Mouse (Mus musculus): ENCODE data around the gene AI481877.

DNA sequence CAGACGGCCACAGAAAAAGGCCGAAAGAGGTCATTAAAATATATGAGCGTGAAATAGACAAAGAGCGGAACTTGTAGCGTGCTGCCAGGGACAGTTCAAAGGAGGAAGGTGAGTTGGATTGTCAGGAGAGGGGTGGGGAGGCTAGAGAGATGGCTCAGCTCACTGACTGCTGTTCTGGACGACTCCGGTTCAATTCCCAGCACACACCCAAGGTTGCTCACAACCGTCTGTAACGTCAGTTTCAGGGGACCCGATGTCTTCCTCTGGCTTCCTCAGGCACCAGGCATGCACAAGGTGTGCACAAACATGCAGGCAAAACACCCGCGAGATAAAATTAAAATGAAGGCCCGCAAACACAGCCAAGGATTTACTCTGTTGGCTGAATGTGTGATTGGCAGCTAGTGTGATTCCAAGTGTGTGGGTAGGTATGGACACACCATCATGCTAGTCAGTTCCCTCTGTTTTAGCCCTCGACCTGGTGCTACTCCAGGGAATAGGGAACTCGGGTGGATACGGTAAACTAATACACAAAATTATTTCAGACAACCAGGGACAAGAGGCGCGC, 102.9 kb downstream of the AI481877 start:
- TF ChIP-seq GATA1 (IDR thresholded peaks at IDR 0.05; ENCODE audit: low read length) (no peak), TAL1 (IDR thresholded peaks at IDR 0.05; ENCODE audit: low read length) (no peak)
